Mouse (Mus musculus) lung, postnatal 14 days (tissue): ENCODE measurements around the gene Gm44511.

ENCODE experiments used
- DNase-seq: peaks from one replicate; pipeline ENCODE4 v3.0.0; 2021

Gene Gm44511

DNA sequence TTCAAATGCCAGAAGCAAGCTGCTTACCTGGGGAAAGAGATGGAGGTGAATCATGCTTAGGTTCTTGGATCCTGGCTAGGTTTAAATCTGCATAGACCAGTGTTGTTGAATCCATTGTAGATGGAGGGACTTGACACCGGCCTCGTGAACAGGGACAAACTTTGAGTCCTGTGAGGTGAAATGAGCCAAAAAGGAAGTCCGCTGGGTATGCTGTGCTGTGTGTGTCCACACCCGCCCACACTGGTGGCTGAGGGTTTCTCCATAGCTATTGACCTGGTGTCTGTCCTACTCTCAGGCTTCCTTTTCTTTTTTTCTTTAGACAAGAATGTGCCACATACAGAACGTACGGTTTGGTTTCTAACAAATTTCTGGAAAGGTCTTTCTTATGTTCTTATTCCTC, at the start of gene Gm44511, which contains the start of gene Klrb1b:
Gene Gm44511 (minus strand): TSS at position 184 of the 400 bp plus-strand sequence.
Gene Klrb1b (minus strand): TSS at position 200 of the 400 bp plus-strand sequence.
- no peak for DNase-seq

DNA sequence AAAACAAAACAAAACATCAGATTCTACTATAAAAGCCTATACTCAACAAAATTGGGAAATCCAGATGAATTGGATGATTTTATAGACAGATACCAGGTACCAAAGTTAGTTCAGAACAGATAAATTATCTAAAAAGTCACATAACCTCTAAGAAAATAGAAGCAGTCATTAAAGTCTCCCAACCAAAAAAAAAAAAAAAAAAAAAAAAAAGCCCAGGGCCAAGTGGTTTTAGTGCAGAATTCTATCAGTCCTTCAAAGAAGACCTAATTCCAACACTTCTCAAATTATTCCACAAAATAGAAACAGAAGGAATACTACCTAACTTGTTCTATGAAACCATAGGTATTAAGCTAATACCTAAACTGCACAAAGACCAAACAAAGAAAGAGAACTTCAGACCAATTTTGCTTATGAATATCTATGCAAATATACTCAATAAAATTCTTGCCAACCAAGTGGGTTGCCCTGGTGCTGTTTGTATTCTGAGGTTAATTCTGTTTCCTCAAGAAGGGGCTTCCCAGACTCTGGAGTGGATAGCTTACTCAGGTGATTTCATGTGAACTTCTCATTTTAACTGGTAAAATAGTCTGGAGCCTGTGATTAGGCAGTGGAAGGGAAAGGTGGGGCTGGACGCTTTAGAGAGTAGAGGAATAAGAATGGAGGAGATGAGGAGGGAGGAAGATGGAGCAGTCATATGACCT, 45.9 kb upstream of the Gm44511 start:
- DNase-seq, result no peak

DNA sequence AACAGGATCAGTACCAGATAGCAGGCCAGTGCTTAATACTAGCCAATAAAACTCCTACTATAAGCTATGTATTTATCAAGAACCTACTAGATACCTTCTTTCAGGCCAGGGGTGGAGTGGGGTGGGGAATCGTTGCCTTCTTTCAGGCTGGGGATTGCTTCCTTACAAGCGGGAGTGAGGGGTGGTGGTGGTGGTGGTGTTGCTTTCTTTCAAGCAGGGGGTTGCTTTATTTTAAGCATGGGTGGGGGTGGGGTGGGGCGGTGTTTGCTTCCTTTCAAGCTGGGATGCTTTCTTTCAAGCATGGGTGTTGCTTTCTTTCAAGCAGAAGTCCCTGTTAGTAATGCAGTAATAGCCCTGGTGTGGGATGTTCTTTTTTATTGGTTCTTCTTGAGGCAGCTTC, 42.7 kb upstream of the Gm44511 start:
- DNase-seq, result no peak

- no peak for DNase-seq
These were observed 31.9 kb upstream of the Gm44511 start for GRCm38 (mm10) chr6:128857976-128858375.

DNA sequence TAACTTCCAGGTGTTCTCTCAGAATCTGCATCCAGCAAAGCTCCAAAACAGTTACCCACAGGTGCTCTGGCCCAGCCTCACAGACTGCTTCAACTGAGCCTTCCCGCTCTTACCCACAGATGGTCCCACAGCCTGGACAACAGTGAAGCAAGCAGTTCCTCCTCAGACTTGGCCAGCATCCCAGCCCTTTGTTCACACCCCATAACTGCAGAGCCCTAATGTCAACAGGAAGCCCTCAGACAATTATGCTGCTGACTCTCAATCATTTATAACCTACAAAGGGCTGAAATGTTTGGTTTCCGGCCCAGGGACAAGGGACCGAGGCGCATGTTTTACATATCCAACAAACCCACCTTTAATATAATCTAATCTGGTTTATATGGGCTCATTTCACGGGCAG, 30.1 kb upstream of the Gm44511 start:
- peak; percentile 95 for DNase-seq

- no peak for DNase-seq
These were observed 29.4 kb upstream of the Gm44511 start for GRCm38 (mm10) chr6:128855477-128855876.

DNA sequence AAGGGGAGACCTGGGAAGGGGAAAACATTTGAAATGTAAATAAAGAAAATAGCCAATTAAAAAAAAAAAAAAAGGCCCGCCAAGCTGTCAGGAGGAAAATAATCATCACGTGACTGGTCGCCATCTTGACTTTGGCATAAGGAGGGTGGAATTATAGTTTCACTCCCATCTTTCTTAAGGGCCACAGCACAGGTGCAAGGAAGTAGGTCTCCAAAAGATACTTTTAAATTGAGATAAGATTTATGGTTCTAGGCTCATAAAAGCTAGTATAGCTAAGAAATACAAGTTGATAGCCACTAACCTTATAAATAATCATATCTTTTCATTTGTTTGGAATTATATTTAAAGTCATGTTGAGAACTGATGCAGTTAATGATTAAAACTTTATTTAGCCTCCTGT, 28.8 kb upstream of the Gm44511 start:
- no peak for DNase-seq

DNA sequence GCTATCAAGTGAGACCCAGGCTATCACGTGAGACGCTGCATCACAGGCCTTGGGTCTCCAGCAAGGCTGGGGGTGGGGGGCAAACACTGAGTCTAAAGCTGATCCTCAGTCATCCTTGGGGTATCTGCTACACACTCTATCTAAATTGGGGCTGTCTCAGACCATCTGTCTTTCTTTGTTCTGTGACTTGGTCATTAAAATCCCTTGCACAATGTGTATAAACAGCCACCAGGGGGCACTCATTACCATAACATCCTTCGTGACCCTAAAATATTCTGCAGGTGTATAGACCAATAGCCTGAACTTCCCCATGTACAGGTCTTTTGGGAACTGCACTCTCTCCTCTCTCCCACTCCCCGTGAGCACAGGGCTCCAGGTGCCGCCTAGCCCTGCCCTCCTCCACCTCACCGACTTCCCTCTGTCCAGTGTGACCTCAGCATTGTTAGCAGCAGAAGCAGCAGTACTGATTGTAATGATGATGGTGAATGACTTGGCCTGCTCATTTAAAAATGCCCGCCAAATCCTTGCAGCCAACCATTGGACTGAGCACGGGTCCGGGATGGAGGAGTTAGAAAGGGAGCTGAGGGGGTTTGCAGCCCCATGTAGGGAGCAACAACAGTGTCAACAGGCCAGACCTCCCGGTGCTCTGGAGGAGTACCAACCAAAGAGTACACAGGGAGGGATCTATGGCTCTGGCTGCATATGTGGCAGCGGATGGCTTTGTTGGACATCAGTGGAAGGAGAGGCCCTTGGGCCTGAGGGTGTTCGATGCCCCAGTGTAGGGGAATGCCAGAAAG, 28.1 kb upstream of the Gm44511 start:
- DNase-seq, result peak; percentile 86

- DNase-seq, result no peak
These were observed 26.7 kb upstream of the Gm44511 start for GRCm38 (mm10) chr6:128852766-128853165.

- DNase-seq, result no peak
These were observed 25.0 kb upstream of the Gm44511 start for GRCm38 (mm10) chr6:128851151-128851550.

GRCm38 (mm10) chr6:128850671-128851070, 24.6 kb upstream of the Gm44511 start:
- DNase-seq, result peak; percentile 79

DNA sequence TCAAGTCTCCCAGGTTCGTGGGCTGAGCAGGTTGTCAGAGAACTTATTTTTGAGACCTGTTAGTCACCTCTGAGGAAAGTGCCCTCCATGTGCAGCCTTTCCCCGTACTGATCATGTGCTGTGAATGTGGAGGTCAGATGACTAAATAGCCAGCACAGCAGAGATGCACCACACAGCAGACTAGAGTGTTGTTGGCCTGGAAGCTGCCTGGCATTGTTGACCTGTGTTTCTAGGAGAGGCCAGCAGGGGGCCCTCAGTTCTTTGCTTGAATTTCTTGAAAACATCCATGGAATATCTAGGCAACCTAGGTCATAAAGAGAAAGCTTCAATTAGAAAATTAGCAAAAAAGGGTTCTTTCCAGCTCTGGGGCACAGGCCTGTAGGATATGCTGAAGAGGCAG, 23.8 kb upstream of the Gm44511 start:
- DNase-seq, result peak; percentile 65

- DNase-seq, result no peak
These were observed 21.3 kb upstream of the Gm44511 start for GRCm38 (mm10) chr6:128847401-128847800.

- no peak for DNase-seq
These were observed 20.0 kb upstream of the Gm44511 start for GRCm38 (mm10) chr6:128845998-128846542.

- DNase-seq, result peak; percentile 92
These were observed 19.3 kb upstream of the Gm44511 start for GRCm38 (mm10) chr6:128845319-128845979.

DNA sequence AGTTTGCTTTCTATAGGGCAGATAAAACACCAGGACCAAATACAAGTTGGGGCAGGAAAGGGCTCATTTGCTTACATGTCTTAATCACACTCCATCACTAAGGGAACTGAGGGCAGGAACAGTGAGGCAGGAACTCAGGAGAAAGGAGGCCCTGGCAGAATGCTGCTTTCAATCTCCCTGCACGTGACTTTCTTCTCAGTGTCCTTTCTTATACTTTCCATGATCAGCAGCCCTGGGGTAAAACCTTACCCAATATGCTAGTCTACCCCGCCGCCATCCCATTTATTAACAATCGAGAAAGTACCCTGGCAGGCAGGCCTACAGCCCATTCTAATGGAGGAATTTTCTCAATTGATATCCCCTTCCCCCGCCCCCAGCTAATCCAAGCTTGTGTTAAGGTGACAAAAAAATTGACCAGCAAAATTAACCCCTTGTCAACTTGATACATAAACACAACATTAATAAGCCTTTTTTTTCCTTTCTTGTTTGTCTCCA, 18.5 kb upstream of the Gm44511 start:
- DNase-seq, result no peak

DNA sequence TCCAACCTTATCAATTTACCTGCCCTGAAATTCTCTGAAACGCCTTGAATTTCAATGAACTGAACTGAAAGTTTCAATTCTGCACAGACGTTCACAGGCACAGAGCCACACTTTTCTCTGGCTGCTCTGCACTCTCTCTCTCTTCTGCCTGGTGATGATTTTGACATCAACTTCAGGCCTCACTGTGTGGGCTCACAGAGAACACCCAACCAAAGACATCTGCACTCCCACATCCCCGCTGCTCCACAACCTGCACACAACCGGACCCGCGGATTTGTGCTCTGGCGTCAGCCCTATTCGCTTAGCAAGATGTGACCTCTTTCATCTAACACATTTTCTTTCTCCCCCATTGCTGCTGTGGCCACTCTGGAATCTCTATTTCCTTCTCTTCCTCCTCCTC, 18.0 kb upstream of the Gm44511 start:
- DNase-seq, result no peak

- peak; percentile 92 for DNase-seq
These were observed 17.4 kb upstream of the Gm44511 start for GRCm38 (mm10) chr6:128843479-128843992.

DNA sequence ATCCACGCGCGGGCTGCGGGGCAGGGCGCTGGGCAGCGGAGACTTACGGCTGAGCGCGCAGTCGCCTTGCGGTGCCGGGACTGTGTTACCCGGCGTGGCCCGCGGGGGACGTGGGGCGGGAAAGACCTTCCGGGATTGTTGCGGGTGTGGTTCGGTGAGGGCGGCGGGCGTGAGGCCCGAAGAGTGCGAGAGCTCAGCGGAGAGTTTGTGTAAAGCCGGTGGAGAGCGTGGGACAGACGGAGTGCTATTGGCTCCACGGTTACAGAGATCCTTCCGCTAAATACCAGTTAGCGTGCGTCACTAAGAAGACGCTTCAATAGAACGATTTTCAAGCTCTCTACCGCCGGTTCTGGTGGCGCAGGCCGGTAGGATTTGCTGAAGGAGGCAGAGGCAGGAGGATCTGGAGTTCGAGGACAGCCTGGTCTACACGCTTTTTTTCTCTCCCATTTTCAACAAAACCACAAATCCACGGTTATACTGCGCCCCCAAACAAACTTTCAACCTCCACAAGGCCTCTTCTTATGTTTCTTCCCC, 16.9 kb upstream of the Gm44511 start:
- DNase-seq, result peak; percentile 93

- no peak for DNase-seq
These were observed 16.3 kb upstream of the Gm44511 start for GRCm38 (mm10) chr6:128842356-128842944.

DNA sequence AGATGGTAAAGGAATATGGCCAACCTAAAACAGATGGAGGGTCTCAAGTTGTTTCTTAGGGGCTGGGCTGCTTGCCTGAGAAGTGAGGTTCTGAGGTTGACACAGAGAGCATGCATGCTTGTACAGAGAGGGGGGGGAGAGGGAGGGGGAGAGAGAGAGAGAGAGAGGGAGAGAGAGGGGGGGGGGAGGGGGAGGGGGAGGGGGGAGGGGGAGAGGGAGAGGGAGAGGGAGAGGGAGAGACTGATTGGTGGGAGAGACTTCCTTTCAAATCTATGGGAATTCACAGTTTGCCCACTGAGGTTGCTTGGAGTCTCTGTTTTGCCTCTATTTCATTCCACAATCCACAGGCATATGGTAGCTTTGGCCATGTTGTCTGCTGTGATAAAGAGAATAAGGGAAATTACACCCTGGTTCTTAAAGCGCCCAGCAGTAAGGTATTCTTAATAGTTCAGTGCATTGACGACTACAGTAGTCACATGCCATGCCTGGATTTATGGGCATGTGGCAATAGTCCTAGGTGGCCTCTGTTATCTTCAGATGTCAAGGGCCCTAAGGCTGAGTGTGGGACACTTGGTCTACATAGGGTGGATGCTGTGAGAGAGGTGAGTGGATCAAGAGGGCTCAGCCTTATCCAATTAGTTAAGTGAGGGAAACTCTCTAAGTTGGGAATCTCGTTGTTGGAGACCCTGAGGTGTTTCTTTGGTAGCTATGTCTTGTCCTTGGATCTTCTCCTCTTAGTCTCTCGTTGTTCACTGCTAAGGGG, 15.4 kb upstream of the Gm44511 start:
- no peak for DNase-seq
